Mouse (Mus musculus) C2C12 (cell line): ENCODE data around the gene Ncbp1. TPM values are rescaled to one million over a fixed set of nuclear protein-coding genes. Genes with fewer than 3 reads are reported as not detected.

Source experiments
- H3K27me3 ChIP-seq: one replicate; pipeline ENCODE4 v1.6.1; 2011; ENCODE audit not compliant: control insufficient read depth, insufficient read depth, insufficient read length
- H3K36me3 ChIP-seq: one replicate; pipeline ENCODE4 v1.6.1; 2011; ENCODE audit not compliant: control insufficient read depth, insufficient read depth
- H3K4me3 ChIP-seq: one replicate; pipeline ENCODE4 v1.5.1; 2011; ENCODE audit warnings: mild to moderate bottlenecking, control low read depth; ENCODE audit not compliant: poor library complexity, insufficient read depth, severe bottlenecking
- H3K79me2 ChIP-seq: one replicate; pipeline ENCODE4 v1.6.1; 2011; ENCODE audit not compliant: control insufficient read depth, insufficient read depth
- H3K79me3 ChIP-seq: one replicate; pipeline ENCODE4 v1.6.1; 2011; ENCODE audit warnings: low read depth, control low read depth
- H3ac ChIP-seq: one replicate; pipeline ENCODE3; 2011; ENCODE audit warnings: low read depth; ENCODE audit not compliant: control insufficient read depth, insufficient read length
- CEBPB ChIP-seq: IDR thresholded peaks from one replicate; pipeline ENCODE4 v1.6.1; 2011; ENCODE audit warnings: low read depth, mild to moderate bottlenecking, control low read depth, moderate library complexity
- CTCF ChIP-seq: IDR thresholded peaks from one replicate; pipeline ENCODE4 v1.5.1; 2011; ENCODE audit not compliant: control insufficient read depth, insufficient read depth, insufficient read length
- FOSL1 ChIP-seq: IDR thresholded peaks from one replicate; pipeline ENCODE4 v1.8.0; 2011; ENCODE audit warnings: mild to moderate bottlenecking, low read length; ENCODE audit not compliant: poor library complexity, insufficient read depth, severe bottlenecking
- MAX ChIP-seq: IDR thresholded peaks from one replicate; pipeline ENCODE4 v1.6.1; 2011; ENCODE audit warnings: mild to moderate bottlenecking, control low read depth
- MYOD1 ChIP-seq: IDR thresholded peaks from one replicate; pipeline ENCODE4 v1.6.1; 2011; ENCODE audit warnings: low read depth; ENCODE audit not compliant: control insufficient read depth, insufficient read length
- MYOG ChIP-seq: IDR thresholded peaks from one replicate; pipeline ENCODE4 v1.6.1; 2011; ENCODE audit not compliant: control insufficient read depth, insufficient read length; ENCODE audit errors: extremely low read depth
- USF1 ChIP-seq: IDR thresholded peaks from one replicate; pipeline ENCODE4 v1.6.1; 2011; ENCODE audit warnings: low read depth, mild to moderate bottlenecking, control low read depth, moderate library complexity
- polyA plus RNA-seq: library from polyadenylated mRNA; unstranded; fragments of >200 nt; fragmentation: generic; extraction: Trizol; gene quantifications from one replicate; pipeline ENCODE4 v1.2.1, GENCODE M21; 2012; ENCODE audit warnings: missing spikeins

Gene Ncbp1
- polyA plus RNA-seq, 1 experiment: 73.4 TPM

DNA sequence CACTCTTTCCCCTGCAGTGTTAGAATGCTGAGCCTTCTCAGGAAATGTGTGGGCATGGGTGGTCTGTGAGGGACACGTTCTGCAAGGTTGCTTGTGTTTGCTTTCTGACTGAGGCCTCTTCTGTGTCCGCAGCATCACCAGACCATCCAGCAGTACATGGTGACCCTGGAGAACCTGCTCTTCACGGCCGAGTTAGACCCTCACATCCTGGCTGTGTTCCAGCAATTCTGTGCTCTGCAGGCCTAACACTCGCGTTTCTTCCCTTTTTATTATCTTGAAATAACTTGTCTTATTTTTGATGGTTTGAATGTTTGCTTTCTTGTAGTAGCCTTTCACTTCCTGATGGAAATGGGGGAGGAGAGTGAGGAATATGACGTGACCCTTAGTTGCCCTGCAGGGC, 33.3 kb downstream of the Ncbp1 start:
- no peaks in the 10 kb centered on the region for H3K79me2 ChIP-seq
- H3K36me3 ChIP-seq: peaks cover 86% of the 10 kb centered on the region
- TF ChIP-seq CTCF (no peak), MYOD1 (no peak), CEBPB (no peak), MYOG (no peak), MAX (no peak), FOSL1 (no peak), USF1 (no peak)
- no peaks in the 10 kb centered on the region for H3K27me3 ChIP-seq
- H3ac ChIP-seq: no peak overlapping the region
- H3K4me3 ChIP-seq: no peak overlapping the region
- no peaks in the 10 kb centered on the region for H3K79me3 ChIP-seq

- TF ChIP-seq FOSL1: no peak
- TF ChIP-seq CTCF: no peak
- no peak for TF ChIP-seq MAX
- TF ChIP-seq MYOG: no peak
- TF ChIP-seq USF1: no peak
- no peak for TF ChIP-seq MYOD1
- TF ChIP-seq CEBPB: no peak
- no peak overlapping the region for H3ac ChIP-seq
- no peaks in the 10 kb centered on the region for H3K79me3 ChIP-seq
- H3K4me3 ChIP-seq: no peak overlapping the region
- H3K27me3 ChIP-seq: no peaks in the 10 kb centered on the region
- peaks cover 57% of the 10 kb centered on the region for H3K36me3 ChIP-seq
- no peaks in the 10 kb centered on the region for H3K79me2 ChIP-seq
Observed at GRCm38 (mm10) chr4:46176313-46176712, 37.9 kb downstream of the Ncbp1 start.

DNA sequence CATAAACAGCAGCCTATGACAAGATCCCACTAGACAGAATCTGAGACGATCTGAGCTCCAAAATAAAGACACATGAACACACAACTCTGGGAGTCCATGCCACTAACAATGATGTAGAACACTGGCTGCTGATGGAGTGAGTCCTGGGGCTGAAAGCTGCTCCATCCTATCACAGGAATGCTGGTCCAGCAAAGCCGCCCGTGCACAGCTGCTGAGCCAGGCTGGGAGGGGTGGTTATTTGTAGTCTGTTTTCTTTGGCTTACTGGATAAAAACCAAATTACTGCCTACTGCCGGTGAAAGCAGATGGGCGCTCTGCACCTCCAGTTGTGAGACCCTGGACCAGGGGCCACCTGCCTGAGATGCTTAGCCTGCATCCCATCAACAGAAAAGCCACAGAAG, 38.6 kb downstream of the Ncbp1 start:
- H3K27me3 ChIP-seq: no peaks in the 10 kb centered on the region
- H3K4me3 ChIP-seq: no peak overlapping the region
- H3ac ChIP-seq: no peak overlapping the region
- TF ChIP-seq USF1 (no peak), CTCF (no peak)
- no peaks in the 10 kb centered on the region for H3K79me2 ChIP-seq
- no peaks in the 10 kb centered on the region for H3K79me3 ChIP-seq
- peaks cover 50% of the 10 kb centered on the region for H3K36me3 ChIP-seq

- H3K36me3 ChIP-seq: peaks cover 46% of the 10 kb centered on the region
- TF ChIP-seq CEBPB: no peak
- TF ChIP-seq CTCF: no peak
- TF ChIP-seq MAX: no peak
- TF ChIP-seq USF1: no peak
- TF ChIP-seq MYOG: no peak
- TF ChIP-seq FOSL1: no peak
- TF ChIP-seq MYOD1: no peak
- no peak overlapping the region for H3K4me3 ChIP-seq
- no peaks in the 10 kb centered on the region for H3K79me3 ChIP-seq
- H3K27me3 ChIP-seq: no peaks in the 10 kb centered on the region
- H3ac ChIP-seq: no peak overlapping the region
- H3K79me2 ChIP-seq: no peaks in the 10 kb centered on the region
Observed at GRCm38 (mm10) chr4:46177496-46177895, 39.1 kb downstream of the Ncbp1 start.

GRCm38 (mm10) chr4:46181168-46181567, 42.8 kb downstream of the Ncbp1 start:
- Histone ChIP-seq H3K27me3 (no peaks in the 10 kb centered on the region), H3K79me3 (no peaks in the 10 kb centered on the region), H3K36me3 (peaks cover 39% of the 10 kb centered on the region), H3K79me2 (no peaks in the 10 kb centered on the region), H3ac (no peak overlapping the region), H3K4me3 (no peak overlapping the region)
- TF ChIP-seq MYOD1 (no peak), FOSL1 (no peak), MYOG (no peak), CEBPB (no peak), CTCF (no peak)

DNA sequence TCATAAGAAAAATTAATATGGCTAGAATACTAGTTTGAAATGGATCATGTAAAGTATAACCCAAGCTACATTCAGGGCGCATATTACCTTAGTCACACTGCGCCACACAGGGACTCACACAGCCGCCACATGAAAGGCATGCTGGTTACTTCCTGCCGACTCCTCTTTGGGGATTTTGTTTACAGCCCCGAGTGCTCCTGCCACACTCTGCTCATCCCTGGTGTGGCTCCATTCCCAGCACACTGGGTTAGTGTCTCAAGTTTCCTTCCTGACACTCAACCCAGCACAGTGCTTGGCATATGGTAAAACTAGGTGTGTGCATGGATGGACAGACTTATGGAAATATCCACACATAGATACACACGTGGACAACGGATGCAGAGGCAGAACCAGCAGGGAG, 43.8 kb downstream of the Ncbp1 start:
- TF ChIP-seq CTCF (no peak), FOSL1 (no peak), MAX (no peak), MYOG (no peak), USF1 (no peak), CEBPB (no peak), MYOD1 (no peak)
- Histone ChIP-seq H3ac (no peak overlapping the region), H3K27me3 (no peaks in the 10 kb centered on the region), H3K79me3 (no peaks in the 10 kb centered on the region), H3K79me2 (no peaks in the 10 kb centered on the region), H3K36me3 (peaks cover 30% of the 10 kb centered on the region), H3K4me3 (no peak overlapping the region)

DNA sequence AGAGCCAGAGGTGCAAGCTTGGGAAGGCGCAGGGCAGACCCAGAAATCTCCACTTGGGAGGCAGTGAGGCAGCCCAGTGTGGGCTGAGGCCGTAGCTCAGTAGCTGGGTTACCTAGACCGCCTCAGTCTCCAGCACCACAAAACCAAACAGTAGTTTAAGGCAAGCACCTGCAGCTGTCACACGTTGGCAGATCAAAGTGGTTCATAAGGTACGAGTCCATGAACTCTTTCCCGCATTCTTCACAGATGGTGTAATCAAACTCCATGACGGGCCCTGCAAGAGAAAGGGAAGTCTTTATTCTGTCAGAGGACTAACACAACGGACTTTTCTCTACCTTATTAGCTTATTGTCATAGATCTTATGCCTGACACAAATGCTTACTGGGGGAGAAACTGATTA, 47.0 kb downstream of the Ncbp1 start:
- H3K36me3 ChIP-seq: peaks cover 40% of the 10 kb centered on the region

More for the DNA sequence above, 47.0 kb downstream of the Ncbp1 start:
- no peak overlapping the region for H3ac ChIP-seq
- TF ChIP-seq MAX (no peak), MYOG (no peak), FOSL1 (no peak), CEBPB (no peak), USF1 (no peak), CTCF (no peak), MYOD1 (no peak)
- no peaks in the 10 kb centered on the region for H3K27me3 ChIP-seq
- no peak overlapping the region for H3K4me3 ChIP-seq
- H3K79me3 ChIP-seq: no peaks in the 10 kb centered on the region
- no peaks in the 10 kb centered on the region for H3K79me2 ChIP-seq
